Mouse (Mus musculus) mesoderm, embryonic 11.5 days (tissue): ENCODE measurements at regions not wholly inside any gene's neighbourhood (a gene's known extent, or its start where the extent isn't known, plus 50 kb on each side); places are given as distances from the start of the nearest gene placed in this dataset.

ENCODE experiments used
- DNase-seq: peaks from one replicate; pipeline ENCODE4 v3.0.0-alpha.2; 2012; ENCODE audit warnings: low read depth, low spot score

GRCm38 (mm10) chr2:57611599-57611998 is 374.2 kb downstream of the Gpd2 start:
- DNase-seq, result no peak

- peak; percentile 54 for DNase-seq
Observed at GRCm38 (mm10) chr2:57613243-57613642, 375.8 kb downstream of the Gpd2 start.

- no peak for DNase-seq
Observed at GRCm38 (mm10) chr2:57614587-57614991, 377.2 kb downstream of the Gpd2 start.

- no peak for DNase-seq
Observed at GRCm38 (mm10) chr2:57616525-57617225, 379.2 kb downstream of the Gpd2 start.

GRCm38 (mm10) chr2:57617258-57617657 is 379.8 kb downstream of the Gpd2 start:
- DNase-seq, result no peak

GRCm38 (mm10) chr2:57644117-57644516 is 353.6 kb upstream of the Galnt5 start:
- no peak for DNase-seq

GRCm38 (mm10) chr2:57644541-57644940 is 353.1 kb upstream of the Galnt5 start:
- no peak for DNase-seq

- DNase-seq, result no peak
Observed at GRCm38 (mm10) chr2:57649002-57649401, 348.7 kb upstream of the Galnt5 start.

- no peak for DNase-seq
Observed at GRCm38 (mm10) chr2:57657409-57657808, 340.3 kb upstream of the Galnt5 start.

GRCm38 (mm10) chr2:57661838-57662237 is 335.8 kb upstream of the Galnt5 start:
- DNase-seq, result no peak

GRCm38 (mm10) chr2:57672007-57672643 is 325.6 kb upstream of the Galnt5 start:
- DNase-seq, result no peak

- no peak for DNase-seq
Observed at GRCm38 (mm10) chr2:57689877-57690276, 307.8 kb upstream of the Galnt5 start.

GRCm38 (mm10) chr2:57696992-57697772 is 300.5 kb upstream of the Galnt5 start:
- DNase-seq, result no peak

GRCm38 (mm10) chr2:57698659-57699061 is 299.0 kb upstream of the Galnt5 start:
- DNase-seq, result peak; percentile 55

GRCm38 (mm10) chr2:57699226-57699625 is 298.5 kb upstream of the Galnt5 start:
- peak; percentile 41 for DNase-seq

GRCm38 (mm10) chr2:57716754-57717510 is 280.8 kb upstream of the Galnt5 start:
- DNase-seq, result no peak
